Mouse (Mus musculus) embryonic fibroblast, embryonic 13.5 days (primary cell): ENCODE results near the gene Tbc1d10b.

Experiments
- CTCF ChIP-seq: IDR thresholded peaks from 2 replicates; pipeline ENCODE4 v1.5.1; 2011; ENCODE audit warnings: mild to moderate bottlenecking, control low read depth, low read length, moderate library complexity, borderline replicate concordance; ENCODE audit not compliant: insufficient read depth
- POLR2A ChIP-seq: IDR thresholded peaks from 2 replicates; pipeline ENCODE4 v1.6.1; 2011; ENCODE audit warnings: low read depth, mild to moderate bottlenecking, control low read depth, low read length, moderate library complexity

- TF ChIP-seq POLR2A (no peak), CTCF (no peak)
Observed at GRCm38 (mm10) chr7:127225147-127225995, 17.1 kb upstream of the Tbc1d10b start.
